Mouse (Mus musculus): ENCODE measurements around the gene Fbn1. TPM values are rescaled to one million over a fixed set of nuclear protein-coding genes. Genes with fewer than 3 reads are reported as not detected.
A peak's percentile ranks its signal among the peaks of the same experiment; 100 is the strongest.

The Fbn1 gene
- polyA plus RNA-seq, 1 experiment from 2014 or later: 20.8 TPM

DNA sequence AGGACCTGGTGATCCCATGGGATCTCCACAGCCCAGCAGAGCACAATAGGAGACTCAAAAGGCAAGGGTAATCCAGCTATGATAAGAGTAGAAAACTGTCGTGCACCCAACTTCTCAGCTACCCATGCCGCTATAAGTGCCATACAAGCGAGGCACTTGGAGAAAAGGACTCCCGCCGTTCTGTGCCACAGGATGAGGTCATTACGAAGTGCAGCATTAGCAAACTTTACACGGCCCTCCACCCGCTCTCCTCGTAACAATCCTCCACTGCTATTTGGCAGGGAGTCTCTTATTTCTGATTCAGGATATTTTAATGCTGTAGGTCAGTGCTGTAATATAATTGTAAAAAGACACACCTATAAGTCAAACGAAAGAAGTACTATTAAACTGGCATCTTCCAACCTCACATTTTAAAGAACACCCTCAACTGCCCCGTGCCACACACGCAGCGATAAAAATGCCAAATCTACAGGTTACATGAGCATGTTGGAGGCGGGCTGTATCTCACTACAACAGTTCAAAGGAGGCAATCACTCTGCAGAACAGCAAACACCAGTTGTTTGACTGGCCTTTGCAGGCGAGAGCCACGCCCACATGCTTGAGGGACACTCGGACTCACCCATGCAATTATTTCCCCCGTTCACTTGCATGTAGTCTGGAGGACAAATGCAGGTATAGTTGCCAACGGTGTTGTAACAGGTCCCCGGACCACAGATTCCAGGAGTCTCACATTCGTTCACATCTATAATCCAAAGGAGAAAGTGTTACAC, 165.4 kb downstream of the Fbn1 start:
- Histone ChIP-seq H3K4me3 (replicated peaks) (no peak overlapping the region), H3K36me3 (no peaks in the 10 kb centered on the region; the same call in 1 of the 2 replicates)
- ATAC-seq: no peak

GRCm38 (mm10) chr2:125340381-125340780, 167.4 kb downstream of the Fbn1 start:
- 71% methylated on average over 5 of the region's 5 CpGs for WGBS
- H3K27ac ChIP-seq: no peak overlapping the region
- H3K36me3 ChIP-seq: no peaks in the 10 kb centered on the region; the same call in 1 of the 2 replicates
- no peaks in the 10 kb centered on the region for H3K9me3 ChIP-seq
- H3K4me1 ChIP-seq (replicated peaks): no peaks in the 10 kb centered on the region
- H3K4me3 ChIP-seq (replicated peaks): no peak overlapping the region
- H3K4me2 ChIP-seq (replicated peaks): no peak overlapping the region
- no peak for ATAC-seq
- H3K9ac ChIP-seq: no peak overlapping the region
- no peaks in the 10 kb centered on the region for H3K27me3 ChIP-seq (replicated peaks)

More for the DNA sequence above, 165.4 kb downstream of the Fbn1 start:
- WGBS: 77% methylated on average over 21 of the region's 21 CpGs
- H3K27ac ChIP-seq: no peak overlapping the region
- H3K9me3 ChIP-seq: no peaks in the 10 kb centered on the region
- no peaks in the 10 kb centered on the region for H3K4me1 ChIP-seq (replicated peaks)
- H3K27me3 ChIP-seq (replicated peaks): no peaks in the 10 kb centered on the region
- no peak overlapping the region for H3K9ac ChIP-seq
- no peak overlapping the region for H3K4me2 ChIP-seq (replicated peaks)

DNA sequence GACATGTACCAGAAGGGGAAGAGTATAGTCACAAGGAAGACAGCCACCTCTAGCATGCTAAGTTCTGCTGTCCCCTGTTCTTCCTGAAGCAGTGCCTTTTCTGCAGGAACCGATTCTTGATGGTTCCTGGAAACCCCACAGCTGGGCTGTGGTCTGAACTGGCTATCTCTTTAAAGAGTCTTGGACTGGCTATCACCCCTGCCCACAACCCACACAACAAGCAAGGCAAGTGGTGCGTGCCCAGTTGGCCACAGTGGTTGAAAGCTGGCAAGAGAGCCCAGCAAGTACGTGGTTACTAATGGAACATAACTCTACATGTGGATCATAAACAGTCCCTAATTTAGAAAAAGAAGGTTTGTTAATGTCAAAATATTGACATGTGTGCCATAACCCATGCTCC, 170.6 kb downstream of the Fbn1 start:
- no peak overlapping the region for H3K4me2 ChIP-seq (replicated peaks)
- 90% methylated on average over 3 of the region's 3 CpGs for WGBS
- no peaks in the 10 kb centered on the region; the same call in 1 of the 2 replicates for H3K36me3 ChIP-seq
- no peak for ATAC-seq
- H3K4me1 ChIP-seq (replicated peaks): no peaks in the 10 kb centered on the region
- H3K27me3 ChIP-seq (replicated peaks): no peaks in the 10 kb centered on the region
- no peak overlapping the region for H3K4me3 ChIP-seq (replicated peaks)
- no peak overlapping the region for H3K27ac ChIP-seq
- H3K9ac ChIP-seq: no peak overlapping the region
- H3K9me3 ChIP-seq: no peaks in the 10 kb centered on the region

GRCm38 (mm10) chr2:125335206-125335605, 172.6 kb downstream of the Fbn1 start:
- Histone ChIP-seq H3K4me2 (replicated peaks) (no peak overlapping the region), H3K9me3 (no peaks in the 10 kb centered on the region), H3K9ac (no peak overlapping the region), H3K4me1 (replicated peaks) (no peaks in the 10 kb centered on the region), H3K36me3 (no peaks in the 10 kb centered on the region; the same call in 1 of the 2 replicates), H3K4me3 (replicated peaks) (no peak overlapping the region), H3K27ac (no peak overlapping the region), H3K27me3 (replicated peaks) (no peaks in the 10 kb centered on the region)
- no peak for ATAC-seq
- 91% methylated on average over 11 of the region's 11 CpGs for WGBS

GRCm38 (mm10) chr2:125334163-125334562, 173.6 kb downstream of the Fbn1 start:
- Histone ChIP-seq H3K27ac (no peak overlapping the region), H3K9ac (no peak overlapping the region), H3K4me2 (replicated peaks) (no peak overlapping the region), H3K9me3 (no peaks in the 10 kb centered on the region), H3K36me3 (no peaks in the 10 kb centered on the region; the same call in 1 of the 2 replicates), H3K4me1 (replicated peaks) (no peaks in the 10 kb centered on the region), H3K27me3 (replicated peaks) (no peaks in the 10 kb centered on the region), H3K4me3 (replicated peaks) (no peak overlapping the region)
- no peak for ATAC-seq
- WGBS: 70% methylated on average over 4 of the region's 4 CpGs

DNA sequence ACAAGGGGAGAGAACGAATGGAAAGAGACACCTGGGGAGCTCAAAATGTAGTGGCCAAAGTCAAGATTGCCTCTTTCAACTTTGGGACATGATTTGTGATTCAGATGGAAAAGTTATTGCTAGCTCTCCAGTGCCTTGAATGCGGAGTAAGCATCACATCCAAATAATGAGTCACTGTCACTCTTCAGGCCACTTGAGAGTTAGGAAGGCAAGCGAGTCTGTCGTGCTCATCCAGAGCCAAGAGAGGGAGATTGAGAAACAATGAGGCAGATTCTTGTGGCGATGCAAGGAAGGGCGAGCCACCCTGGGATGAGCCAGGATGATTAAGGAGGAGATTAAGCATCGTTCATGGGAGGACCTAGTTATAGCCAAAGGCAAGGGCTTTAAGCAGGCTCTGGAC, 176.2 kb downstream of the Fbn1 start:
- H3K9ac ChIP-seq: no peak overlapping the region
- WGBS: 88% methylated on average over 7 of the region's 7 CpGs
- H3K4me1 ChIP-seq (replicated peaks): no peaks in the 10 kb centered on the region
- ATAC-seq: no peak
- no peak overlapping the region for H3K4me3 ChIP-seq (replicated peaks)
- H3K9me3 ChIP-seq: no peaks in the 10 kb centered on the region
- no peaks in the 10 kb centered on the region; the same call in 1 of the 2 replicates for H3K36me3 ChIP-seq
- H3K27me3 ChIP-seq (replicated peaks): no peaks in the 10 kb centered on the region
- no peak overlapping the region for H3K27ac ChIP-seq
- no peak overlapping the region for H3K4me2 ChIP-seq (replicated peaks)

DNA sequence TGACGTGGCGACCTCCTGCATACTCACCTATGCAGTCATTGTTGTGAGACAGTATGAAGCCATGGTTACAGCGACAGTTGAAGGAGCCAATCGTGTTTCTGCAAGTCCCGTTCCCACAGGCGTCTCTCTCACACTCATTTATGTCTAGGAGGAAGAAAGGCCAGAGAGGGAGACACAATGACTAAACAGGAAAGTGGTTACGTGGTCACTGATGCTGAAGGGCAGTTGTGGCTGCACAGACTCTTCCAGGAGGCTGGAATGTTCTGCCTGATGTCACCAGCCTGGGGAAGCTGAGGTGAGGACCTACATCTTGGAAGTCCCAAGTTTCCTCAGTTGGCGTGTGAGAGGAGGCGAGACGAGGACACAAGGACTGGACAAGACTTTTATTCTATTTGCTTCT, 177.3 kb downstream of the Fbn1 start:
- 93% methylated on average over 10 of the region's 10 CpGs for WGBS
- Histone ChIP-seq H3K9ac (no peak overlapping the region), H3K9me3 (no peaks in the 10 kb centered on the region), H3K4me3 (replicated peaks) (no peak overlapping the region), H3K36me3 (no peaks in the 10 kb centered on the region; the same call in 1 of the 2 replicates), H3K4me1 (replicated peaks) (no peaks in the 10 kb centered on the region), H3K27me3 (replicated peaks) (no peaks in the 10 kb centered on the region), H3K4me2 (replicated peaks) (no peak overlapping the region), H3K27ac (no peak overlapping the region)
- no peak for ATAC-seq

GRCm38 (mm10) chr2:125325125-125325855, 182.5 kb downstream of the Fbn1 start:
- Histone ChIP-seq H3K4me1 (replicated peaks) (no peaks in the 10 kb centered on the region), H3K9me3 (no peaks in the 10 kb centered on the region), H3K36me3 (no peaks in the 10 kb centered on the region), H3K9ac (no peak overlapping the region), H3K4me2 (replicated peaks) (no peak overlapping the region), H3K4me3 (replicated peaks) (no peak overlapping the region), H3K27me3 (replicated peaks) (no peaks in the 10 kb centered on the region), H3K27ac (no peak overlapping the region)
- no peak for ATAC-seq
- 71% methylated on average over 7 of the region's 7 CpGs for WGBS

- H3K4me3 ChIP-seq (replicated peaks): no peak overlapping the region
- no peaks in the 10 kb centered on the region for H3K4me1 ChIP-seq (replicated peaks)
- H3K36me3 ChIP-seq: no peaks in the 10 kb centered on the region
- no peak overlapping the region for H3K27ac ChIP-seq
- 63% methylated on average over 5 of the region's 5 CpGs for WGBS
- H3K27me3 ChIP-seq (replicated peaks): no peaks in the 10 kb centered on the region
- H3K4me2 ChIP-seq (replicated peaks): no peak overlapping the region
- H3K9me3 ChIP-seq: no peaks in the 10 kb centered on the region
- no peak for ATAC-seq
- no peak overlapping the region for H3K9ac ChIP-seq
Observed at GRCm38 (mm10) chr2:125324455-125324854, 183.3 kb downstream of the Fbn1 start.

GRCm38 (mm10) chr2:125323347-125323746, 184.4 kb downstream of the Fbn1 start:
- H3K36me3 ChIP-seq: no peaks in the 10 kb centered on the region
- 45% methylated on average over 4 of the region's 4 CpGs for WGBS

GRCm38 (mm10) chr2:125322581-125322980, 185.2 kb downstream of the Fbn1 start:
- no peaks in the 10 kb centered on the region for H3K36me3 ChIP-seq
- no peak overlapping the region for H3K4me3 ChIP-seq (replicated peaks)
- 82% methylated on average over 2 of the region's 2 CpGs for WGBS
- no peak for ATAC-seq
- H3K27me3 ChIP-seq (replicated peaks): no peaks in the 10 kb centered on the region
- no peak overlapping the region for H3K9ac ChIP-seq
- no peaks in the 10 kb centered on the region for H3K9me3 ChIP-seq
- H3K4me2 ChIP-seq (replicated peaks): no peak overlapping the region
- H3K4me1 ChIP-seq (replicated peaks): no peaks in the 10 kb centered on the region
- H3K27ac ChIP-seq: no peak overlapping the region

More at GRCm38 (mm10) chr2:125323347-125323746, 184.4 kb downstream of the Fbn1 start:
- Histone ChIP-seq H3K4me3 (replicated peaks) (no peak overlapping the region), H3K9ac (no peak overlapping the region), H3K4me2 (replicated peaks) (no peak overlapping the region), H3K27me3 (replicated peaks) (no peaks in the 10 kb centered on the region), H3K27ac (0 out of 2 replicates have a peak overlapping the region, but pooled peaks have one; percentile 27), H3K9me3 (no peaks in the 10 kb centered on the region), H3K4me1 (replicated peaks) (no peaks in the 10 kb centered on the region)
- 0 out of 2 replicates have a peak, but pooled peaks have one; percentile 31 for ATAC-seq

DNA sequence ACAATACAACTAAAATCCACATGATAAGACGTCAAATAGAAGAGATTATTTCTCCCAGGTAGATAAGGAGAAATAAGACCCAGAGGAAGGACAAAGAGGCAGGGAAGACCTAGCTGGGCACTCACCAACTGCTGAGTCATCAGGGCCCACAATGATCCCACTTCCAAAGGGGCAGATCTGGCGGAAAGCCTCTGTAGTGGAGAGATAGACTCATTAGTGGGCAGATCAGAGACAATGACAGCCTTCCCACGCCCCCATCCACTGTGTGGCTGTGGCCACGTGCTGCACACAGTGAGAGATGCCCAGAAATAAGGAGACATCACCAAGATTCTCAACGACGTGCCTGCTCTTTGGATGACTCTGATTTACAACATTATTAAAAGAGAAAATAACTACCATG, 186.7 kb downstream of the Fbn1 start:
- Histone ChIP-seq H3K9me3 (no peaks in the 10 kb centered on the region), H3K4me1 (replicated peaks) (no peaks in the 10 kb centered on the region), H3K4me2 (replicated peaks) (no peak overlapping the region), H3K27ac (no peak overlapping the region), H3K36me3 (0 out of 2 replicates have a peak, but pooled peaks cover 6% of the 10 kb centered on the region), H3K4me3 (replicated peaks) (no peak overlapping the region), H3K27me3 (replicated peaks) (no peaks in the 10 kb centered on the region), H3K9ac (no peak overlapping the region)
- 86% methylated on average over 6 of the region's 6 CpGs for WGBS
- no peak for ATAC-seq

All from intestine, embryonic 15.5 days (tissue).